Mouse (Mus musculus) hindbrain, embryonic 11.5 days (tissue): ENCODE measurements at regions not wholly inside any gene's neighbourhood (a gene's known extent, or its start where the extent isn't known, plus 50 kb on each side); places are given as distances from the start of the nearest gene placed in this dataset.
A peak's percentile ranks its signal among the peaks of the same experiment; 100 is the strongest.

ENCODE experiments used
- ATAC-seq: fragments of 200-750 bp; cut with Nextera tagmentation; 2 replicates; pipeline ENCODE4 v1.8.0; 2017; ENCODE audit warnings: mild to moderate bottlenecking, moderate TSS enrichment, moderate library complexity; ENCODE audit not compliant: low FRiP score
- DNase-seq: peaks from one replicate; pipeline ENCODE4 v3.0.0-alpha.2; 2015; ENCODE audit warnings: low spot score
- H3K27ac ChIP-seq: fragments of 300-500 bp; sonication (generic); 2 replicates; pipeline ENCODE4 v1.5.1; 2014; ENCODE audit warnings: mild to moderate bottlenecking, low read depth, low read length
- H3K27me3 ChIP-seq: fragments of 300-500 bp; sonication (generic); 2 replicates; pipeline ENCODE4 v1.6.1; 2014; ENCODE audit warnings: mild to moderate bottlenecking, low read length, moderate library complexity, mixed read lengths; ENCODE audit not compliant: control insufficient read depth, insufficient read depth
- H3K36me3 ChIP-seq: fragments of 300-500 bp; sonication (generic); 2 replicates; pipeline ENCODE4 v1.6.1; 2014; ENCODE audit warnings: mild to moderate bottlenecking, low read length, moderate library complexity, mixed read lengths; ENCODE audit not compliant: control insufficient read depth, insufficient read depth
- H3K4me1 ChIP-seq: fragments of 300-500 bp; sonication (generic); replicated peaks from 2 replicates; pipeline ENCODE4 v1.6.1; 2014; ENCODE audit warnings: low read length, mixed read lengths; ENCODE audit not compliant: control insufficient read depth, insufficient read depth
- H3K4me2 ChIP-seq: fragments of 300-500 bp; sonication (generic); replicated peaks from 2 replicates; pipeline ENCODE4 v1.6.1; 2014; ENCODE audit warnings: mild to moderate bottlenecking, low read depth, low read length
- H3K4me3 ChIP-seq: fragments of 300-500 bp; sonication (generic); 2 replicates; pipeline ENCODE4 v1.5.1; 2014; ENCODE audit warnings: low read depth, low read length
- H3K9ac ChIP-seq: fragments of 300-500 bp; sonication (generic); 2 replicates; pipeline ENCODE4 v1.6.1; 2014; ENCODE audit warnings: low read depth, low read length
- H3K9me3 ChIP-seq: fragments of 300-500 bp; sonication (generic); 2 replicates; pipeline ENCODE4 v1.6.1; 2016; ENCODE audit warnings: low read length; ENCODE audit not compliant: control insufficient read depth
- WGBS: fragments of 180-500 bp; shearing (Covaris S2); extraction: QIAGEN DNeasy Blood & Tissue Kit; methylation state at CpG from one replicate; pipeline ENCODE4 v1.1.7; 2014; 5-methylcytosine and 5-hydroxymethylcytosine counted together

GRCm38 (mm10) chr12:119075825-119076224, 109.6 kb upstream of the Abcb5 start:
- H3K36me3 ChIP-seq = no peaks in the 10 kb centered on the region
- no peaks in the 10 kb centered on the region for H3K27me3 ChIP-seq
- no peak overlapping the region for H3K4me2 ChIP-seq
- 75% methylated on average over 1 of the region's 1 CpGs for WGBS
- H3K4me3 ChIP-seq = no peak overlapping the region
- no peaks in the 10 kb centered on the region for H3K4me1 ChIP-seq
- H3K9me3 ChIP-seq = no peaks in the 10 kb centered on the region
- H3K27ac ChIP-seq = no peak overlapping the region
- H3K9ac ChIP-seq = no peak overlapping the region
- DNase-seq (no peak), ATAC-seq (no peak; the same call in 1 of the 2 replicates)

DNA sequence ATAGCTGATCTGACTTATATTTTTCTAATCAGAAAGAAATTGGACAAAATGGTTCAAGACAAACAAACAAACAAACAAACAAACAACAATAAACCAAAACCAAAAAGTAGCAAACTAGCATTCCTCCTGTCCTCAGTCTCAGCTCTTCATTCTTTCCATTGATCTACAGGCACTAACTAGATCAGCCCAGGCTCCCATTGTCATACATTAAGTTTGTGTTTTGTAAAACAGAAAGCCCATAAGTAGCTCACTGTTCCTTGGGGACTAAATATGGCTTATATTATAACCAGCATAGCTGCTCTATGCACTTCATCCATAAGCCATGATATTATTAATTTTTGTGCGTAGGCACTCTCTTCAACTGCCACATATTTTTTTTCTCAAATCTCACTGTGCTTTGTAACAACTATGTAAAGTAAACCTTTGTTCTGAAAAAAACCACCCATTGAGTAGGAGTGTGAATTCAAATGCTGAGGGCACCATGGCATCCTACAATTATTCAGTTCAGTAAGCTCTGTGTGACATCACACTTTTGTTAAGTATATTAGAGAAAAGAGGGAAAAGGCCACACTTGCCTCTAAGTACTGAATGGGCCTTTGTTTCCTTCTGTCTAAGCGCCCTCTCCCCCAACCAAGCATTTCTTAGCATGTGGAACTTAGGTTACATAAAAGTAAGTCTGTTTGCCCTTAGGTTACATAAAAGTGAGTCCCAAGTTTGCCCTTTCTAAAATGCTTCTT, 108.7 kb upstream of the Abcb5 start:
- Histone ChIP-seq H3K9ac (no peak overlapping the region), H3K4me1 (no peaks in the 10 kb centered on the region), H3K27me3 (no peaks in the 10 kb centered on the region), H3K27ac (no peak overlapping the region), H3K4me3 (no peak overlapping the region), H3K4me2 (no peak overlapping the region), H3K36me3 (no peaks in the 10 kb centered on the region), H3K9me3 (no peaks in the 10 kb centered on the region)
- DNase-seq = peak; percentile 26
- 17% methylated on average over 2 of the region's 2 CpGs for WGBS
- ATAC-seq = peak; percentile 91

DNA sequence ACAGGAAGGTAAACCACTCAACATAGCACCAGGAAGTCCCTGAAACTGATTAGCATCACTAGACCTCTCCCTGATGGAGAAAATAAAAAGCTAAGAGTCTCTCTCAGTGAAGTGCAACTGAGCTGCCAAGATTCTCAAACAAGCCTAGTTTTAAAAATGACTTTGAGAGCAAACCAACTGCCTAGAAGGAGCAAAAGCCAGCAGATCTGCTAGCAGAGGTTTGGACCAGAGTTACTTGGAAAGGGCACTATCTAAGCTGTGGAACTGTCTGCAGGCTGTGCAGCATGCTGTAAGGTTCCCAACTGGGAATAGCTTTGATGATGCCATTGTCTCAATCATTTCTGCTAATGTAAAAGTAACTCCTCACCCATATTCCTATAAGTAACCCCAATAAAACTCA, 107.9 kb upstream of the Abcb5 start:
- H3K9ac ChIP-seq = no peak overlapping the region
- no peaks in the 10 kb centered on the region for H3K36me3 ChIP-seq
- H3K4me3 ChIP-seq = no peak overlapping the region
- H3K4me1 ChIP-seq = no peaks in the 10 kb centered on the region
- no peaks in the 10 kb centered on the region for H3K27me3 ChIP-seq
- no peak for ATAC-seq
- no peak overlapping the region for H3K4me2 ChIP-seq
- DNase-seq = no peak
- no peak overlapping the region for H3K27ac ChIP-seq
- H3K9me3 ChIP-seq = no peaks in the 10 kb centered on the region

DNA sequence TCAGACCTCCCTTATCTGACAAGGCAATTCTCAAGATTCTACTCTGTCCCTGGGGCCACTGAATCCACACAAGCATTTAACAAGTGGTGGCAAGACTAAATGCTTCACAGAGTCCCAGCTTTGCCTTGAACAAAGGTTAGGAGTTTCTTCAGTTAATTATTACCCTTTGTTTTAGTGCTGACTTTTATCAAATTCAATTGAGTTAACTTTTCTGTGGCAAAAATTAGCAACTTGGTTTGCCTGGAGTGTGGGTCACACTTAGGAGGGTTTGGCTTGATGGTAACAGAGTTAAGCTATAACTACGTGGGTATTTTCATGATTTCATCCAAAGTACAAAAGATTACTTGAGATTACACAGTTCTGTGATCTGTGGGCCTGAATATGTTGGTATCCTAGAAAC, 104.7 kb upstream of the Abcb5 start:
- WGBS = 81% methylated on average over 1 of the region's 1 CpGs
- no peak for ATAC-seq
- no peaks in the 10 kb centered on the region for H3K27me3 ChIP-seq

GRCm38 (mm10) chr12:119070446-119070845, 104.2 kb upstream of the Abcb5 start:
- Histone ChIP-seq H3K27ac (no peak overlapping the region), H3K9ac (no peak overlapping the region), H3K4me1 (no peaks in the 10 kb centered on the region), H3K4me3 (no peak overlapping the region), H3K9me3 (no peaks in the 10 kb centered on the region), H3K36me3 (no peaks in the 10 kb centered on the region), H3K27me3 (no peaks in the 10 kb centered on the region), H3K4me2 (no peak overlapping the region)
- WGBS = 31% methylated on average over 1 of the region's 1 CpGs
- ATAC-seq (no peak), DNase-seq (no peak)

More for the DNA sequence above, 104.7 kb upstream of the Abcb5 start:
- Histone ChIP-seq H3K27ac (no peak overlapping the region), H3K9ac (no peak overlapping the region), H3K9me3 (no peaks in the 10 kb centered on the region), H3K36me3 (no peaks in the 10 kb centered on the region), H3K4me1 (no peaks in the 10 kb centered on the region), H3K4me3 (no peak overlapping the region), H3K4me2 (no peak overlapping the region)
- DNase-seq = no peak

GRCm38 (mm10) chr12:119069747-119070146, 103.5 kb upstream of the Abcb5 start:
- no peaks in the 10 kb centered on the region for H3K9me3 ChIP-seq
- ATAC-seq = no peak
- WGBS = 76% methylated on average over 3 of the region's 3 CpGs
- H3K27me3 ChIP-seq = no peaks in the 10 kb centered on the region
- no peaks in the 10 kb centered on the region for H3K36me3 ChIP-seq
- no peak overlapping the region for H3K4me3 ChIP-seq
- H3K27ac ChIP-seq = no peak overlapping the region
- no peaks in the 10 kb centered on the region for H3K4me1 ChIP-seq
- no peak overlapping the region for H3K9ac ChIP-seq
- DNase-seq = no peak
- no peak overlapping the region for H3K4me2 ChIP-seq

DNA sequence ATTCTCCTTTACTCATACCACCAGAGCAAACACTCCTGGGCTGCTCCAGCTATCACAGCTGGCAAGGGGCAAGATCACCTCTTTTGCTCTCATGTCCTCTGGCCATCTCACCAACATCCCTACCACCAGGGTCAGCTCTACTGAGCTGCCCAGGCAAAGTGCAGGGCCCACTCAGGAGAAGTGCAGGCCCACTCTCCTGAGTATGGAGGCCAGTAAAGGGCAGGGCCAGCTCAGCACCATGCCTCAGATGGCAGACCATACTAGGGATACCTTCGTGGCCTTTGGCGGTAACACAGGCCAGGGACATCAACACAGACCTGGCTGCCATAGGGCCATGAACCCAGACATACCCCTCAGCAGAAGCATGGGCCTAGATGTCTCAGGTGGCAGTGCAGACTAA, 101.9 kb upstream of the Abcb5 start:
- DNase-seq (no peak), ATAC-seq (no peak)
- Histone ChIP-seq H3K9ac (no peak overlapping the region), H3K4me1 (no peaks in the 10 kb centered on the region), H3K27me3 (no peaks in the 10 kb centered on the region), H3K27ac (no peak overlapping the region), H3K36me3 (no peaks in the 10 kb centered on the region), H3K4me3 (no peak overlapping the region), H3K9me3 (no peaks in the 10 kb centered on the region), H3K4me2 (no peak overlapping the region)
- WGBS = 100% methylated on average over 2 of the region's 2 CpGs

- Histone ChIP-seq H3K27ac (no peak overlapping the region), H3K4me2 (no peak overlapping the region), H3K4me1 (no peaks in the 10 kb centered on the region), H3K27me3 (no peaks in the 10 kb centered on the region), H3K36me3 (no peaks in the 10 kb centered on the region), H3K9me3 (no peaks in the 10 kb centered on the region), H3K4me3 (no peak overlapping the region), H3K9ac (no peak overlapping the region)
- 77% methylated on average over 2 of the region's 2 CpGs for WGBS
- ATAC-seq = no peak
- DNase-seq = no peak
These were observed 96.7 kb upstream of the Abcb5 start for GRCm38 (mm10) chr12:119062931-119063330.

DNA sequence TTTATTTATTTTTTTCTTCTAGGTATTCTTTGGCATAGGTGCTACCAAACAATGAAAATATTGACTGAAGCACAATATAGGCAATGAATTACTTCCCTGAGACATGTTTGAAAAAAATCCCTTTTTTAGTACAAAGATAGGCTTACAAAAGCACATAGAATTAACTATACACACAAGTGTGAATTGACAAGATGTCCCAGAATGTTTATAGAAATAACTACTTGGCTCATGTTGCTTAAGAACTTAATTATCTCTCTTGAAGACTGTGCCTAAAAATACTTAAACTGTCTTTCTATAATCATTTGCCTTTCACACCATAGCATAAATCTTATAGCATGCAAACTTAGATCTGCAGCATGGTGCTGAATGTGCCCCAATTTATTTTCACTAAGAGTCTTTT, 96.3 kb upstream of the Abcb5 start:
- Histone ChIP-seq H3K27me3 (no peaks in the 10 kb centered on the region), H3K4me1 (no peaks in the 10 kb centered on the region), H3K27ac (no peak overlapping the region), H3K9me3 (no peaks in the 10 kb centered on the region), H3K4me2 (no peak overlapping the region), H3K9ac (no peak overlapping the region), H3K4me3 (no peak overlapping the region), H3K36me3 (no peaks in the 10 kb centered on the region)
- ATAC-seq = no peak
- DNase-seq = no peak
